Mouse (Mus musculus): ENCODE measurements around the gene Arap1.

The Arap1 gene

GRCm38 (mm10) chr7:101362791-101363191 is 14.9 kb downstream of the Arap1 start:
- no peak for DNase-seq (ENCODE audit: low spot score in 2 of 2)

GRCm38 (mm10) chr7:101363914-101364313 is 16.0 kb downstream of the Arap1 start:
- no peak for DNase-seq (ENCODE audit: low spot score in 2 of 2)

GRCm38 (mm10) chr7:101367901-101368852 is 20.3 kb downstream of the Arap1 start:
- DNase-seq (ENCODE audit: low spot score in 2 of 2) = no peak

- no peak for DNase-seq (ENCODE audit: low spot score in 2 of 2)
Measured at GRCm38 (mm10) chr7:101369666-101370065, 21.8 kb downstream of the Arap1 start.

- no peak for DNase-seq (ENCODE audit: low spot score in 2 of 2)
Measured at GRCm38 (mm10) chr7:101373082-101373481, 25.2 kb downstream of the Arap1 start.

- DNase-seq (ENCODE audit: low spot score in 2 of 2) = no peak
Measured at GRCm38 (mm10) chr7:101374155-101374554, 26.3 kb downstream of the Arap1 start.

GRCm38 (mm10) chr7:101376701-101377340 is 29.0 kb downstream of the Arap1 start:
- DNase-seq (ENCODE audit: low spot score in 2 of 2) = no peak

- DNase-seq (ENCODE audit: low spot score in 2 of 2) = peak; percentile 75 to 83
Measured at GRCm38 (mm10) chr7:101377741-101378262, 29.9 kb downstream of the Arap1 start.

GRCm38 (mm10) chr7:101378285-101378684 is 30.4 kb downstream of the Arap1 start:
- no peak for DNase-seq (ENCODE audit: low spot score in 2 of 2)

GRCm38 (mm10) chr7:101378796-101379465 is 31.1 kb downstream of the Arap1 start:
- no peak for DNase-seq (ENCODE audit: low spot score in 2 of 2)

- no peak for DNase-seq (ENCODE audit: low spot score in 2 of 2)
Measured at GRCm38 (mm10) chr7:101379732-101380131, 31.9 kb downstream of the Arap1 start.

GRCm38 (mm10) chr7:101381512-101381911 is 33.6 kb downstream of the Arap1 start:
- DNase-seq (ENCODE audit: low spot score in 2 of 2) = no peak

- peak; percentile 56 to 77 for DNase-seq (ENCODE audit: low spot score in 2 of 2)
Measured at GRCm38 (mm10) chr7:101382378-101382777, 34.5 kb downstream of the Arap1 start.

- DNase-seq (ENCODE audit: low spot score in 2 of 2) = no peak
Measured at GRCm38 (mm10) chr7:101383756-101384155, 35.9 kb downstream of the Arap1 start.

GRCm38 (mm10) chr7:101384931-101385330 is 37.1 kb downstream of the Arap1 start:
- DNase-seq (ENCODE audit: low spot score in 2 of 2) = no peak

- DNase-seq (ENCODE audit: low spot score in 2 of 2) = no peak
Measured at GRCm38 (mm10) chr7:101385331-101385733, 37.5 kb downstream of the Arap1 start.

- no peak for DNase-seq (ENCODE audit: low spot score in 2 of 2)
Measured at GRCm38 (mm10) chr7:101385866-101386452, 38.1 kb downstream of the Arap1 start.

- DNase-seq (ENCODE audit: low spot score in 2 of 2) = no peak
Measured at GRCm38 (mm10) chr7:101389256-101389655, 41.4 kb downstream of the Arap1 start.

- no peak for DNase-seq (ENCODE audit: low spot score in 2 of 2)
Measured at GRCm38 (mm10) chr7:101391909-101392479, 44.1 kb downstream of the Arap1 start.

- DNase-seq (ENCODE audit: low spot score in 2 of 2) = no peak
Measured at GRCm38 (mm10) chr7:101393015-101393414, 45.1 kb downstream of the Arap1 start.
